Mouse (Mus musculus): Measurements from ENCODE around the gene Gm31571. TPM values are rescaled to one million over a fixed set of nuclear protein-coding genes. Genes with fewer than 3 reads are reported as not detected.
"Not testable (repeated sequence)": the region's sequence is repeated elsewhere in the genome, so short reads cannot be mapped to it uniquely, and the experiment has no call there.

Gm31571 gene
- polyA plus RNA-seq (2016; fragmentation: Nextera tagmentation; extraction: Ambion mirVana) = not detected in 2 replicates

- H3K36me3 ChIP-seq (replicated peaks); H3K4me3 ChIP-seq (replicated peaks); H3K27me3 ChIP-seq; H3K9ac ChIP-seq; ATAC-seq (ENCODE audit: low FRiP score); H3K9me3 ChIP-seq; H3K27ac ChIP-seq; H3K4me2 ChIP-seq; H3K4me1 ChIP-seq: not testable (repeated sequence)
- WGBS = no CpG with 5 or more reads among the region's 6 CpGs
These were observed at the start of gene Gm31571 for GRCm38 (mm10) chrY:22051253-22051652. Gene Gm31571 (minus strand): TSS chrY:22051353.
